Mouse (Mus musculus): ENCODE measurements around the gene Ttll8.

DNA sequence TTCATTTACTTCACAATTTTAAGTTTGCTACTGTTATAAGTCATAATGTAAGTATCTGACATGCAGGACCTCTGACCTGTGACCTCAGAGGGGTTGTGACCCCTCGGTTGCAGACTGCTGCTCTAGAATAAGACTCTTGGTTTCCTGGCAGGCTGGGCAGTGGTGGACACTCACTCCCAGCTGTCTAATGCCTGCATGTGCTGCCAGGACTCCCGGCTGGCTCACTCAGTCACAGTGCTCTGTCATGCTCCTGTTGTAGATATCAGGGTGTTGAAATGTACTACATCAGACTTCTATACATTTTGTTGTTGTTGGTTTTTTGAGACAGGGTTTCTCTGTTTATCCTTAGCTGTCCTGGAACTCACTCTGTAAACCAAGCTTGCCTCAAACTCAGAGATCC lies 46.1 kb upstream of the Ttll8 start:
- no peak for TF ChIP-seq CTCF (IDR thresholded peaks at IDR 0.05; ENCODE audit: low read depth)
- no peak for TF ChIP-seq EP300 (IDR thresholded peaks at IDR 0.05; ENCODE audit: low read depth)
